ENCODE assay signal across 13 mouse cellular contexts in the genomic region with DNA sequence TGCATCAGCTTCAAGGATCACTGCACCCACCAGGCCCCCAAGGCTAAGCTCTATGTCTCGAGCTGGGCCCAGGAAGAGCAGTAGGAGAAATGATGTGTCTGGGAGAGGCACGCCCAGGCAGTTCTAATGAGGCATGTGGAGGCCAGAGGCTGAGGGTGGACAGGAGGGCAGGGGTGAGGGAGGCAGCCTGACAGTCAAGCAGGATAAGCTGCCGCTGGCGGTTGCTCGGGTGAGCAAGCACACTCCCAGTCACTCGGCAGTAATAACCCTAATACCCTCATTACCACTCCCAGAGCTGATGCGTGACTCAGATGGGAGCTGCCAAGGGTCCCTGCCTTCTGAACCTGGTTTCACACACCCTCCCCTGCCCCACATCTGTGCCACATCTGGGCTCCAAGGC. TPM values are rescaled to one million over a fixed set of nuclear protein-coding genes. Genes with fewer than 3 reads are reported as not detected.
DNase-seq lines count a peak whose midpoint lies in the region.
"Had no signal": no experiment of that assay in that cellular context is flagged by ENCODE, and none has a peak within 500 bp of the region (broad histone marks: within the 10 kb centered on the region; RNA-seq: fewer than 3 reads in every experiment).

No protein-coding gene starts in this region.

- peak; percentile 57 for DNase-seq in embryo, embryonic 10 days (ENCODE audit: low spot score)
- no peak for DNase-seq in embryo, embryonic 9.5 days (ENCODE audit: extremely low spot score)
- DNase-seq in kidney, postnatal 4 days: peak; percentile 32 to 40
- no peak for DNase-seq in kidney, postnatal 14 days
- peak; percentile 11 for DNase-seq in forelimb bud, embryonic 11.5 days (ENCODE audit: low read depth, low spot score)
- DNase-seq in retina, postnatal 7 days (ENCODE audit: low read depth, low spot score): peak; percentile 30
- no peak for DNase-seq in layer of hippocampus, postnatal 25 days (ENCODE audit: extremely low spot score in 1 of 2, low spot score in 1 of 2)
- DNase-seq in adrenal gland, adult 18-20 months (ENCODE audit: low spot score in 2 of 2): no peak
- DNase-seq: cerebellum, adult 9-10 months; heart, adult 2 months; left cerebral cortex, postnatal 4 days; liver, postnatal 0 days; thymus, adult 2 months had no signal

RNA-seq across cellular contexts. Expression of a gene that starts 25.0 kb away (rescaled TPM):
- 100 to 1,000 TPM; 258 to 328 TPM for total RNA-seq in layer of hippocampus, postnatal 25 days (2021)
- total RNA-seq in adrenal gland, adult 18-20 months (2021): 10 to 100 TPM; 32.1 to 33.0 TPM

RNA-seq across cellular contexts. Expression of a gene that starts 59.2 kb away (rescaled TPM):
- total RNA-seq in layer of hippocampus, postnatal 25 days (2021): 100 to 1,000 TPM; 121 to 142 TPM
- total RNA-seq in adrenal gland, adult 18-20 months (2021): 10 to 100 TPM in 1 of 2 experiments, 1 to 10 TPM in 1; 6.2 to 12.5 TPM

Comparison
In these comparisons a context has a peak if more than half of its experiments do, and no peak if none do; other contexts are left out.
1. DNase-seq: peak in embryo, embryonic 10 days (single experiment), kidney, postnatal 4 days (2 of 2), forelimb bud, embryonic 11.5 days (single experiment) and retina, postnatal 7 days (single experiment); none in embryo, embryonic 9.5 days (single experiment), kidney, postnatal 14 days (single experiment), layer of hippocampus, postnatal 25 days (0 of 2) and adrenal gland, adult 18-20 months (0 of 2).
2. RNA of a gene that starts 25.0 kb away (total RNA-seq): 258 to 328 TPM in layer of hippocampus, postnatal 25 days; 32.1 to 33.0 TPM in adrenal gland, adult 18-20 months; every median in the first group is over 4 times any median in the second.
3. RNA of a gene that starts 59.2 kb away (total RNA-seq): 121 to 142 TPM in layer of hippocampus, postnatal 25 days; 6.2 to 12.5 TPM in adrenal gland, adult 18-20 months; every median in the first group is over 4 times any median in the second.